Mouse (Mus musculus): Measurements from ENCODE around the gene 1700024B05Rik. TPM values are rescaled to one million over a fixed set of nuclear protein-coding genes. Genes with fewer than 3 reads are reported as not detected.
"Not testable (repeated sequence)": the region's sequence is repeated elsewhere in the genome, so short reads cannot be mapped to it uniquely, and the experiment has no call there.

Gene 1700024B05Rik
- not detected for polyA plus RNA-seq (2017; shearing (Covaris generic))

DNA sequence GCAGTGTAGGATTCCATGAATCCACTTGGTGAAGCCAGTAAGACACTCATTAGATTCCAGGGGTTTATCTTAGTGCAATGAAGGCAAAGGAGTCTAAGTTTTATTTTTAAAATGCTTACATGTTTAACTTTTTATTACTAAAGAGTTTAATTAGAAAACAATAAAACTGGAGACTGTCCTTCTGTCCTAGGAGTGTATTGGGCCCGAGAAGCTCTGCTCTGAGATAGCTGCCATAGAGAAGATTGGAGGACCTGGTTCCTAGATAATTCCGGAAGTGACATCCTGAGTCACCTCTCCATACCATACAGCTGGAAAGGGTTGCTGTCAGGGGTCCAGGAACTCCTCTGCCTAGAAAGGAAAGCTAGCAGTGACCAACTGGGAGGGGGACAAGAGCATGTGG, at the start of gene 1700024B05Rik:
TSS of gene 1700024B05Rik (plus strand) at position 301 of the 400 bp plus-strand sequence.
- ATAC-seq: not testable (repeated sequence)

DNA sequence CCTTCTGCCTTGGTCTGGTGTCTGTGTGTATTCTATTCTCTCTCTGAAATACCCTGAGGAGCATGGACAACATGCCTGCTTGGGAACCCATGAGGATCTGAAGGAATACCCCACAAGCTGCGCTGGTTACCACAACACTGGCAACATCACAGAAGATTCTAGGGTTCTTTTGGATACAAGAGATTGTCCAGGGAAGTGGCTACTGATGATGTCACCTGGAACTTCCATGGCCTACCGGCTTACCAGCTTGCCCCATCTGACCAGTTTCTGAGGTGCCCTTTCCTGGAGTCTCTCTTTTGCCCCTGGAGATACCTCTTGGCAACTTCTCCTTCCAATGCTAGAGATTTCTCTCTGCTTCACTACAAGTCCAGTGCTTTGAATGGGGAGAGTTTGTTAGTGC, 36.6 kb upstream of the 1700024B05Rik start, which contains the start of gene Gm7980:
TSS of gene Gm7980 (minus strand) at position 101 of the 400 bp plus-strand sequence.
- not testable (repeated sequence) for ATAC-seq

DNA sequence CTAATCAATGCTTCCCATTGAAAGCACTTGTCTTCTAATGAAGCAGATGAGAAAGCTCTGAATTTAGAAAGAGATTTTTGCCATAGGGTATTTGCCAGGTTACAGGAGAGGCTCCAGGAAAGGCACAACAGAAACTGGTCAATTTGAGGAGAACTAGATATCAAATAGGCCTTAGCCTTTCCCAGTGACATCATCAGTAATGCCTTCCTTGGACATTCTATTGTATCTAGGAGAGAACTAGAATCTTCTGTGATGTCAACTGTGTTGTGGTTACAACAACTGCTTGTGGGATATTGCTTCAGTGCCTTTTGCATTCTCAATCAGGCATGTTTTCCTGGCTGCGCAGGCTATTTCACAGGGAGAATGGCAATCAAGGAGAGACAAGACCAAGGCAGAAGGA, 19.1 kb upstream of the 1700024B05Rik start, which contains the start of gene 1700049E17Rik1:
TSS of gene 1700049E17Rik1 (plus strand) at position 301 of the 400 bp plus-strand sequence.
- not testable (repeated sequence) for ATAC-seq

DNA sequence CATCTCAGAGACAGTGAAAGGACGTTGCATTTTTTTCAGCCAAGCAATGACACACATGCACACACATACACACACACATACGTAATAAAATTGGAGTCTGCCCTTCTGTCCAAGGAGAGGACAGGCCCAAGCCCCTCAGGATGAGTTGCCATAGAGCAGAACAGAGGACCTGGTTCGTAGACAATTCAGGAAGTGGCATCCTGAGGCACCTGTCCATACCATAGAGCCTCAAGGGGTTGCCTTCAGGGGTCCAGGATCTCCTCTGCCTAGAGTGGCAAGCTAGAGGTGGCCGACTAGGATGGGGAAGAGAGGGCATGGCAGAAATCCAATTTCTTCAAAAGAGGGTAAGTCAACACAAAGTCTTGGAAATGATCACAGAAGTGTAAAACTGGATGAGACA, 20.3 kb downstream of the 1700024B05Rik start:
- ATAC-seq: not testable (repeated sequence)

DNA sequence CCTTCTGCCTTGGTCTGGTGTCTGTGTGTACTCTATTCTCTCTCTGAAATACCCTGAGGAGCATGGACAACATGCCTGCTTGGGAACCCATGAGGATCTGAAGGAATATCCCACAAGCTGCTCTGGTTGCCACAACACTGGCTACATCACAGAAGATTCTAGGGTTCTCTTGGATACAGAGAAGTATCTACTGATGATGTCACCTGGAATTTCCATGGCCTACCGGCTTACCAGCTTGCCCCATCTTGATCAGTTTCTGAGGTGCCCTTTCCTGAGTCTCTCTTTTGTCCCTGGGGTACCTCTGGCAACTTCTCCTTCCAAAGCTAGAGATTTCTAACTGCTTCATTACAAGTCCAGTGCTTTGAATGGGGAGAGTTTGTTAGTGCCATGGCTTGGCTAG, 24.0 kb downstream of the 1700024B05Rik start, which contains the start of gene Gm6401:
TSS of gene Gm6401 (minus strand) at position 101 of the 400 bp plus-strand sequence.
- ATAC-seq: not testable (repeated sequence)

DNA sequence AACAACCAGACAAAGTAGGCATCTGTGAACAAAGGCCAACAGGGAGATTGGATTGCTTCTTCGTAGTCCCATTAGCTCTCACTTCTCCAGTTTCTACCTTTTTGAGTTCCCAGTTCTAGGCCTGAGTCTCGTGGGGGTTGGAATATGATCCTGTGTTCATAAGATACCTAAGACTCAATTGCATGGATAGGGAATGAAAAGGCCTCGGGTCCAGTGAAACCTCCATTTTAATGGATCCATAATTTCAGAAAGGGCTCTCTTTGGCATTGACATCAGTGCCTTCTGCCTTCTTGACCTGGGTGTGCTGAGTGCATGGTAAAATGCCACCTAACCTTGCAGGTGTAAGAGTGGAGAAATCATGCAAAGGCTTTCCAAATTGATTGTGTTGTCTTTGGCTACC, 24.8 kb downstream of the 1700024B05Rik start:
- ATAC-seq: not testable (repeated sequence)

DNA sequence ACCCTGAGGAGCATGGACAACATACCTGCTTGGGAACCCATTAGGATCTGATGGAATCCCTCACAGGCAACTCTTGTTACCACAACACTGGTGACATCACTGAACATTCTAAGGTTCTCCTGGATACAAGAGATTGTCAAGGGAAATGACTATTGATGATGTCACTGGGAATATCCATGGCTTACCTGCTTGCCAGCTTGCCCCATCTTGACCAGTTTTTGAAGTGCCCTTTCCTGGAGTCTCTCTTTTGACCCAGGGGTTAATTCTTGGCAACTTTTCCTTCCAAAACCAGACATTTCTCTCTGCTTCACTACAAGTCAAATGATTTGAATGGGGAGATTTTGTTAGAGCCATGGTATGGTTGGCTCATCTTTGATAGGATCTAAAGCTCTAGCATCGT, 39.4 kb downstream of the 1700024B05Rik start, which contains the start of gene Gm3543:
TSS of gene Gm3543 (minus strand) at position 101 of the 400 bp plus-strand sequence.
- ATAC-seq: not testable (repeated sequence)

Other genes starting within 250 kb of the 1700024B05Rik start
- not detected for gene Gm8068, start 242.1 kb upstream of the 1700024B05Rik start, polyA plus RNA-seq (2017; shearing (Covaris generic))
- gene Gm7929, start 193.4 kb upstream of the 1700024B05Rik start, polyA plus RNA-seq (2017; shearing (Covaris generic)): not detected
- gene Gm47189, start 171.6 kb upstream of the 1700024B05Rik start, polyA plus RNA-seq (2017; shearing (Covaris generic)): not detected
- gene Gm7980, start 36.7 kb upstream of the 1700024B05Rik start, polyA plus RNA-seq (2017; shearing (Covaris generic)): not detected
- gene 1700049E17Rik1, start 19.0 kb upstream of the 1700024B05Rik start, polyA plus RNA-seq (2017; shearing (Covaris generic)): not detected
- gene Gm6401, start 23.9 kb downstream of the 1700024B05Rik start, polyA plus RNA-seq (2017; shearing (Covaris generic)): not detected
- gene Gm3543, start 39.3 kb downstream of the 1700024B05Rik start, polyA plus RNA-seq (2017; shearing (Covaris generic)): not detected
- gene Gm7951, start 173.4 kb downstream of the 1700024B05Rik start, polyA plus RNA-seq (2017; shearing (Covaris generic)): not detected
- not detected for gene Gm17027, start 218.6 kb downstream of the 1700024B05Rik start, polyA plus RNA-seq (2017; shearing (Covaris generic))
- not detected for gene Gm3573, start 246.8 kb downstream of the 1700024B05Rik start, polyA plus RNA-seq (2017; shearing (Covaris generic))